Mouse (Mus musculus): ENCODE results near the gene Mfn1.

Mfn1 gene

GRCm38 (mm10) chr3:32611606-32612170 is 82.4 kb downstream of the Mfn1 start:
- 55% methylated on average over 11 of the region's 11 CpGs for WGBS

GRCm38 (mm10) chr3:32614786-32615185 is 85.5 kb downstream of the Mfn1 start:
- 70% methylated on average over 2 of the region's 2 CpGs for WGBS

GRCm38 (mm10) chr3:32615376-32615775 is 86.1 kb downstream of the Mfn1 start:
- 32% methylated on average over 5 of the region's 5 CpGs for WGBS

GRCm38 (mm10) chr3:32616006-32616330 is 86.7 kb downstream of the Mfn1 start:
- WGBS: 12% methylated on average over 5 of the region's 14 CpGs

GRCm38 (mm10) chr3:32616331-32617052 is 87.2 kb downstream of the Mfn1 start, which contains the start of gene Gnb4:
TSS of gene Gnb4 (minus strand) at chr3:32616585.
- 3% methylated on average over 76 of the region's 83 CpGs for WGBS

- whole genome bisulfite sequencing: 31% methylated on average over 16 of the region's 16 CpGs
Observed at GRCm38 (mm10) chr3:32617053-32617642, 87.9 kb downstream of the Mfn1 start.

- WGBS: 100% methylated on average over 1 of the region's 1 CpGs
Observed at GRCm38 (mm10) chr3:32621658-32622057, 92.4 kb downstream of the Mfn1 start.

GRCm38 (mm10) chr3:32622106-32622505 is 92.8 kb downstream of the Mfn1 start:
- 94% methylated on average over 3 of the region's 3 CpGs for WGBS

- 76% methylated on average over 7 of the region's 7 CpGs for WGBS
Observed at GRCm38 (mm10) chr3:32628141-32628540, 98.9 kb downstream of the Mfn1 start.
